7 mouse cellular contexts compared by ENCODE assay signal in the genomic region with DNA sequence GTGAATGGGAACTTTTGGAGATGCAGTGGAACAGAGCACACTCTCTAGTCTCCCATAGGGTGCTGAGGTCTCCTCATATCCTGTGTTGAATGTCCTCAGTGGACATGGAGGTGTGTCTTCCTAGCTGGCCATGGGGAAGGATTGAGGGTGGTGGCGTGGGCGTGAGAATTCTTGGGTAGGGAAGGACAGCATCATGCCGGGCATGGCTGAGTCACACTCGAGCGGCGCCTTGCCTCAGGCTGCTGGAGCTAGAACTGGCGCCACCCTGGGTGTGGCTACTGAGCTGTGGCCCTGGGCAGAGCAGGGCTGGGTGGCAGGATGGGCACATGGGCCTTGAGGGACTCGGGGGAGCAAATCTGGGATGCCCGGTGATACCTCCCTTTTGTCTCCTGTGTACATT. TPM values are rescaled to one million over a fixed set of nuclear protein-coding genes. Genes with fewer than 3 reads are reported as not detected.
A peak's percentile ranks its signal among the peaks of the same experiment; 100 is the strongest.
DNase-seq lines count a peak whose midpoint lies in the region; ATAC-seq and TF ChIP-seq lines count a peak whose summit lies in the region.

No protein-coding gene starts in this region.

- H3K27me3 ChIP-seq in CH12.LX (replicated peaks) = no peaks in the 10 kb centered on the region
- no peaks in the 10 kb centered on the region for H3K27me3 ChIP-seq in forebrain, embryonic 15.5 days
- no peaks in the 10 kb centered on the region for H3K27me3 ChIP-seq in intestine, embryonic 15.5 days (replicated peaks)
- peaks cover 28% of the 10 kb centered on the region for H3K27me3 ChIP-seq in liver, embryonic 16.5 days (ENCODE audit: control insufficient read depth, insufficient read depth, low read depth, low read length)
- no peaks in the 10 kb centered on the region for H3K27me3 ChIP-seq in small intestine, adult 2 months (ENCODE audit: control insufficient read depth, insufficient read depth, low read length)

- TF ChIP-seq RAD21 in CH12.LX (IDR thresholded peaks at IDR 0.05; ENCODE audit: low read depth, low read length) = no peak

- no peak for TF ChIP-seq EP300 in CH12.LX (IDR thresholded peaks at IDR 0.05; ENCODE audit: low read length)

- H3K9me3 ChIP-seq in CH12.LX (replicated peaks; ENCODE audit: low read length) = no peaks in the 10 kb centered on the region
- no peaks in the 10 kb centered on the region for H3K9me3 ChIP-seq in forebrain, embryonic 15.5 days
- no peaks in the 10 kb centered on the region for H3K9me3 ChIP-seq in intestine, embryonic 15.5 days
- no peaks in the 10 kb centered on the region for H3K9me3 ChIP-seq in liver, embryonic 16.5 days (replicated peaks; ENCODE audit: control insufficient read depth, low read length)

- ATAC-seq in forebrain, embryonic 15.5 days (replicated peaks) = no peak
- ATAC-seq in intestine, embryonic 15.5 days = no peak
- no peak for ATAC-seq in liver, embryonic 16.5 days (ENCODE audit: low read depth)

- no peak for TF ChIP-seq CTCF in CH12.LX (conservative IDR thresholded peaks at IDR 0.05 in 1 of 2, IDR thresholded peaks at IDR 0.05 in 1 of 2; ENCODE audit: low read depth in 2 of 2, low read length in 2 of 2)
- TF ChIP-seq CTCF in small intestine, adult 2 months (IDR thresholded peaks at IDR 0.05; ENCODE audit: extremely low read depth, insufficient read length, insufficient replicate concordance, low read depth, low read length) = no peak

- H3K79me2 ChIP-seq in CH12.LX (replicated peaks; ENCODE audit: control insufficient read depth, extremely low read depth, insufficient read depth, poor library complexity, severe bottlenecking) = peaks cover 28% of the 10 kb centered on the region

- peaks cover 12 to 28% of the 10 kb centered on the region in 2 experiments for H3K36me3 ChIP-seq in CH12.LX (replicated peaks in 1 of 2; ENCODE audit: control insufficient read depth in 1 of 2, insufficient read depth in 1 of 2, low read length in 1 of 2)
- no peaks in the 10 kb centered on the region for H3K36me3 ChIP-seq in forebrain, embryonic 15.5 days
- H3K36me3 ChIP-seq in intestine, embryonic 15.5 days = no peaks in the 10 kb centered on the region
- no peaks in the 10 kb centered on the region for H3K36me3 ChIP-seq in liver, embryonic 16.5 days (ENCODE audit: control insufficient read depth, insufficient read depth)
- peaks cover 1% of the 10 kb centered on the region; the same call in 1 of the 2 replicates for H3K36me3 ChIP-seq in small intestine, adult 2 months (ENCODE audit: control insufficient read depth, insufficient read depth, low read length)

- dilution Hi-C loops in CH12.LX (cut with MboI; ENCODE audit: extremely low pct_ligation_motif_present, extremely low pct_unique_long_range_greater_than_20kb, low sequenced_read_pairs) = no loop called here

- H3K4me1 ChIP-seq in CH12.LX (ENCODE audit: control insufficient read depth in 1 of 2, insufficient read depth in 2 of 2) = peaks cover 19 to 60% of the 10 kb centered on the region in 2 experiments
- H3K4me1 ChIP-seq in forebrain, embryonic 15.5 days = peaks cover 52% of the 10 kb centered on the region
- H3K4me1 ChIP-seq in intestine, embryonic 15.5 days (replicated peaks) = peaks cover 61% of the 10 kb centered on the region
- peaks cover 42% of the 10 kb centered on the region for H3K4me1 ChIP-seq in liver, embryonic 16.5 days (ENCODE audit: control insufficient read depth, low read depth, low read length)
- H3K4me1 ChIP-seq in small intestine, adult 2 months (ENCODE audit: control insufficient read depth, insufficient read depth, insufficient read length, low read length) = peaks cover 28% of the 10 kb centered on the region

- peak overlapping the region; percentile 71 to 96 (median 82) for H3K4me3 ChIP-seq in CH12.LX (replicated peaks in 1 of 3; ENCODE audit: low read depth in 2 of 3, low read length in 2 of 3, poor library complexity in 1 of 3)
- 0 out of 2 replicates have a peak overlapping the region, but pooled peaks have one; percentile 2 for H3K4me3 ChIP-seq in forebrain, embryonic 15.5 days
- H3K4me3 ChIP-seq in intestine, embryonic 15.5 days (replicated peaks) = peak overlapping the region; percentile 73
- H3K4me3 ChIP-seq in liver, embryonic 16.5 days (ENCODE audit: low read depth, low read length) = peak overlapping the region; percentile 1; the same call in 1 of the 2 replicates
- peak overlapping the region; percentile 94 for H3K4me3 ChIP-seq in small intestine, adult 2 months (ENCODE audit: low read depth, low read length)

- peak overlapping the region; percentile 84 for H3K4me2 ChIP-seq in CH12.LX (ENCODE audit: insufficient read depth, low read depth, poor library complexity, severe bottlenecking)
- H3K4me2 ChIP-seq in forebrain, embryonic 15.5 days (replicated peaks) = no peak overlapping the region
- H3K4me2 ChIP-seq in intestine, embryonic 15.5 days (replicated peaks) = peak overlapping the region; percentile 94
- peak overlapping the region; percentile 62 for H3K4me2 ChIP-seq in liver, embryonic 16.5 days (ENCODE audit: low read depth, low read length)

- peak overlapping the region; percentile 93 for H3K9ac ChIP-seq in CH12.LX (ENCODE audit: insufficient read depth, low read depth)
- H3K9ac ChIP-seq in forebrain, embryonic 15.5 days (replicated peaks) = no peak overlapping the region
- H3K9ac ChIP-seq in intestine, embryonic 15.5 days = 0 out of 2 replicates have a peak overlapping the region, but pooled peaks have one; percentile 12
- no peak overlapping the region for H3K9ac ChIP-seq in liver, embryonic 16.5 days (ENCODE audit: low read depth, low read length)

- in situ Hi-C loops in CH12.LX (cut with MboI; ENCODE audit: low pct_ligation_motif_present, low pct_unique_long_range_greater_than_20kb, low sequenced_read_pairs) = loop anchor here (25.0 kb wide), 1 partner anchor 160 kb away; no protein-coding TSS in a partner anchor

- no peak for DNase-seq in CH12.LX (ENCODE audit: extremely low read depth)
- peak; percentile 87 for DNase-seq in NIH3T3 (ENCODE audit: low read depth)
- DNase-seq in embryo, embryonic 11 days = no peak

- no peak for TF ChIP-seq POLR2A in CH12.LX (IDR thresholded peaks at IDR 0.05; ENCODE audit: low read depth, low read length)
- no peak for TF ChIP-seq POLR2A in small intestine, adult 2 months (IDR thresholded peaks at IDR 0.05; ENCODE audit: low read depth, low read length)

- 85% methylated on average over 9 of the region's 9 CpGs for WGBS in forebrain, embryonic 15.5 days
- WGBS in intestine, embryonic 15.5 days = 78% methylated on average over 9 of the region's 9 CpGs
- WGBS in liver, embryonic 16.5 days (ENCODE audit: insufficient replicate concordance) = 31% methylated on average over 9 of the region's 9 CpGs
- 47% methylated on average over 9 of the region's 9 CpGs for WGBS in small intestine, adult 2 months

- peak overlapping the region; percentile 30 for H3K27ac ChIP-seq in CH12.LX (ENCODE audit: insufficient read depth, low read depth)
- H3K27ac ChIP-seq in forebrain, embryonic 15.5 days (replicated peaks) = no peak overlapping the region; the same call in 1 of the 2 replicates
- peak overlapping the region; percentile 94 for H3K27ac ChIP-seq in intestine, embryonic 15.5 days
- H3K27ac ChIP-seq in liver, embryonic 16.5 days (ENCODE audit: low read length) = no peak overlapping the region
- peak overlapping the region; percentile 97 for H3K27ac ChIP-seq in small intestine, adult 2 months (ENCODE audit: insufficient read depth, low read depth, low read length)

RNA-seq across cellular contexts. Expression of gene Nanos3, which starts 17.4 kb away (rescaled TPM):
- total RNA-seq in CH12.LX (2012; rRNA removed) (not detected in 2 replicates), CH12.LX (2014; rRNA removed) (not detected in 2 replicates)
- polyA plus RNA-seq in CH12.LX (2012; ENCODE audit: insufficient read length, low read depth) = not detected in 2 replicates
- polyA plus RNA-seq in forebrain, embryonic 15.5 days (2015; fragmentation: Nextera tagmentation; extraction: Ambion mirVana) = 6.2 and 7.1 TPM in 2 replicates
- 2.5 and 2.9 TPM in 2 replicates for polyA plus RNA-seq in intestine, embryonic 15.5 days (2015; fragmentation: Nextera tagmentation; extraction: Ambion mirVana)
- not detected in 2 replicates for polyA plus RNA-seq in liver, embryonic 16.5 days (2015; fragmentation: Nextera tagmentation; extraction: Ambion mirVana)
- polyA plus RNA-seq in small intestine, adult 2 months (2012; rRNA removed) = 0.22 and 0.62 TPM in 2 replicates

RNA-seq across cellular contexts. Expression of gene Zswim4, which starts 34.4 kb away (rescaled TPM):
- total RNA-seq in CH12.LX (2012; rRNA removed) = 6.3 and 9.7 TPM in 2 replicates
- 4.7 and 4.9 TPM in 2 replicates for total RNA-seq in CH12.LX (2014; rRNA removed)
- 6.5 and 9.1 TPM in 2 replicates for polyA plus RNA-seq in CH12.LX (2012; ENCODE audit: insufficient read length, low read depth)
- 41.1 and 42.8 TPM in 2 replicates for polyA plus RNA-seq in forebrain, embryonic 15.5 days (2015; fragmentation: Nextera tagmentation; extraction: Ambion mirVana)
- 9.0 TPM in 2 replicates for polyA plus RNA-seq in intestine, embryonic 15.5 days (2015; fragmentation: Nextera tagmentation; extraction: Ambion mirVana)
- 2.2 and 2.8 TPM in 2 replicates for polyA plus RNA-seq in liver, embryonic 16.5 days (2015; fragmentation: Nextera tagmentation; extraction: Ambion mirVana)
- polyA plus RNA-seq in small intestine, adult 2 months (2012; rRNA removed) = 8.1 and 30.0 TPM in 2 replicates

RNA-seq across cellular contexts. Expression of gene D8Ertd738e, which starts 47.1 kb away (rescaled TPM):
- total RNA-seq in CH12.LX (2012; rRNA removed) (225 and 266 TPM in 2 replicates), CH12.LX (2014; rRNA removed) (213 and 228 TPM in 2 replicates)
- 217 and 262 TPM in 2 replicates for polyA plus RNA-seq in CH12.LX (2012; ENCODE audit: insufficient read length, low read depth)
- polyA plus RNA-seq in forebrain, embryonic 15.5 days (2015; fragmentation: Nextera tagmentation; extraction: Ambion mirVana) = 233 and 252 TPM in 2 replicates
- polyA plus RNA-seq in intestine, embryonic 15.5 days (2015; fragmentation: Nextera tagmentation; extraction: Ambion mirVana) = 292 and 312 TPM in 2 replicates
- polyA plus RNA-seq in liver, embryonic 16.5 days (2015; fragmentation: Nextera tagmentation; extraction: Ambion mirVana) = 175 and 185 TPM in 2 replicates
- polyA plus RNA-seq in small intestine, adult 2 months (2012; rRNA removed) = 46.2 and 63.5 TPM in 2 replicates

RNA-seq across cellular contexts. Expression of gene 4930432K21Rik, which starts 54.6 kb away (rescaled TPM):
- total RNA-seq in CH12.LX (2012; rRNA removed) (0.04 TPM in 1 of 2 replicates, not detected in the other), CH12.LX (2014; rRNA removed) (0.09 TPM in 1 of 2 replicates, not detected in the other)
- not detected in 2 replicates for polyA plus RNA-seq in CH12.LX (2012; ENCODE audit: insufficient read length, low read depth)
- 2.4 and 2.7 TPM in 2 replicates for polyA plus RNA-seq in forebrain, embryonic 15.5 days (2015; fragmentation: Nextera tagmentation; extraction: Ambion mirVana)
- polyA plus RNA-seq in intestine, embryonic 15.5 days (2015; fragmentation: Nextera tagmentation; extraction: Ambion mirVana) = 0.65 and 0.93 TPM in 2 replicates
- 0.26 and 0.28 TPM in 2 replicates for polyA plus RNA-seq in liver, embryonic 16.5 days (2015; fragmentation: Nextera tagmentation; extraction: Ambion mirVana)
- polyA plus RNA-seq in small intestine, adult 2 months (2012; rRNA removed) = 0.05 and 0.22 TPM in 2 replicates

RNA-seq across cellular contexts. Expression of gene Mri1, which starts 54.7 kb away (rescaled TPM):
- total RNA-seq in CH12.LX (2012; rRNA removed) (51.6 and 58.6 TPM in 2 replicates), CH12.LX (2014; rRNA removed) (79.7 and 102 TPM in 2 replicates)
- polyA plus RNA-seq in CH12.LX (2012; ENCODE audit: insufficient read length, low read depth) = 62.1 and 70.8 TPM in 2 replicates
- polyA plus RNA-seq in forebrain, embryonic 15.5 days (2015; fragmentation: Nextera tagmentation; extraction: Ambion mirVana) = 53.3 and 58.8 TPM in 2 replicates
- polyA plus RNA-seq in intestine, embryonic 15.5 days (2015; fragmentation: Nextera tagmentation; extraction: Ambion mirVana) = 72.4 and 77.5 TPM in 2 replicates
- polyA plus RNA-seq in liver, embryonic 16.5 days (2015; fragmentation: Nextera tagmentation; extraction: Ambion mirVana) = 27.1 and 27.9 TPM in 2 replicates
- 66.7 and 76.0 TPM in 2 replicates for polyA plus RNA-seq in small intestine, adult 2 months (2012; rRNA removed)

Comparison
In these comparisons a context has a peak if more than half of its experiments do, and no peak if none do; other contexts are left out.
1. H3K27ac ChIP-seq: peak in CH12.LX (single experiment), intestine, embryonic 15.5 days (single experiment) and small intestine, adult 2 months (single experiment); none in forebrain, embryonic 15.5 days (single experiment) and liver, embryonic 16.5 days (single experiment).
2. H3K4me3 ChIP-seq: peak in every context shown above with its lines; median percentile 94 in small intestine, adult 2 months; 82 in CH12.LX; 73 in intestine, embryonic 15.5 days; 2 in forebrain, embryonic 15.5 days; 1 in liver, embryonic 16.5 days.
3. H3K9ac ChIP-seq: peak in CH12.LX (single experiment) and intestine, embryonic 15.5 days (single experiment); none in forebrain, embryonic 15.5 days (single experiment) and liver, embryonic 16.5 days (single experiment).